Mouse (Mus musculus) bone marrow macrophage, adult 2 months (primary cell): Measurements from ENCODE around the gene Ipcef1.

Experiments
- CTCF ChIP-seq: IDR thresholded peaks from 2 replicates; pipeline ENCODE4 v1.5.1; 2012; ENCODE audit warnings: low read depth, mild to moderate bottlenecking, low read length, moderate library complexity
- POLR2A ChIP-seq: IDR thresholded peaks from 2 replicates; pipeline ENCODE4 v1.6.1; 2012; ENCODE audit warnings: mild to moderate bottlenecking, low read depth, low read length, borderline replicate concordance

GRCm38 (mm10) chr10:7047919-7048291, 4.4 kb downstream of the Ipcef1 start:
- TF ChIP-seq POLR2A = no peak
- no peak for TF ChIP-seq CTCF
